Mouse (Mus musculus) intestine, embryonic 16.5 days (tissue): ENCODE results near the gene Fra10ac1. TPM values are rescaled to one million over a fixed set of nuclear protein-coding genes. Genes with fewer than 3 reads are reported as not detected.

Source experiments
- ATAC-seq: fragments of 200-750 bp; cut with Nextera tagmentation; 2 replicates; pipeline ENCODE4 v1.8.0; 2017; ENCODE audit warnings: moderate TSS enrichment, moderate library complexity
- H3K27ac ChIP-seq: fragments of 300-500 bp; sonication (generic); 2 replicates; pipeline ENCODE4 v1.5.1; 2014; ENCODE audit warnings: mild to moderate bottlenecking, low read length
- H3K27me3 ChIP-seq: fragments of 300-500 bp; sonication (generic); replicated peaks from 2 replicates; pipeline ENCODE4 v1.6.1; 2014; ENCODE audit warnings: low read length, control low read depth, mixed read lengths; ENCODE audit not compliant: control insufficient read depth, insufficient read depth
- H3K36me3 ChIP-seq: fragments of 300-500 bp; sonication (generic); 2 replicates; pipeline ENCODE4 v1.6.1; 2014; ENCODE audit warnings: low read length, control low read depth; ENCODE audit not compliant: control insufficient read depth, insufficient read depth
- H3K4me1 ChIP-seq: fragments of 300-500 bp; sonication (generic); 2 replicates; pipeline ENCODE4 v1.6.1; 2014; ENCODE audit warnings: low read length, control low read depth, mixed read lengths; ENCODE audit not compliant: control insufficient read depth, insufficient read depth
- H3K4me2 ChIP-seq: fragments of 300-500 bp; sonication (generic); 2 replicates; pipeline ENCODE4 v1.6.1; 2014; ENCODE audit warnings: low read depth, low read length, control low read depth
- H3K4me3 ChIP-seq: fragments of 300-500 bp; sonication (generic); 2 replicates; pipeline ENCODE4 v1.5.1; 2014; ENCODE audit warnings: mild to moderate bottlenecking, low read length
- H3K9ac ChIP-seq: fragments of 300-500 bp; sonication (generic); 2 replicates; pipeline ENCODE4 v1.6.1; 2014; ENCODE audit warnings: low read depth, low read length
- H3K9me3 ChIP-seq: fragments of 300-500 bp; sonication (generic); 2 replicates; pipeline ENCODE4 v1.6.1; 2016; ENCODE audit warnings: low read length, control low read depth; ENCODE audit not compliant: control insufficient read depth
- WGBS: fragments of 180-500 bp; shearing (Covaris S2); extraction: QIAGEN DNeasy Blood & Tissue Kit; methylation state at CpG from one replicate; pipeline ENCODE4 v1.1.7; 2014; 5-methylcytosine and 5-hydroxymethylcytosine counted together
- polyA plus RNA-seq: library from polyadenylated mRNA; unstranded; fragments of >200 nt; fragmentation: Nextera tagmentation; extraction: Ambion mirVana; gene quantifications from 2 replicates; pipeline ENCODE4 v1.2.1, GENCODE M21; 2015

Gene Fra10ac1
- polyA plus RNA-seq, 1 experiment from 2014 or later, result 33.6 TPM

GRCm38 (mm10) chr19:38237834-38238212 lies 13.9 kb upstream of the Fra10ac1 start:
- no peak overlapping the region for H3K27ac ChIP-seq
- H3K27me3 ChIP-seq, result no peaks in the 10 kb centered on the region
- peaks cover 4% of the 10 kb centered on the region; the same call in 1 of the 2 replicates for H3K4me1 ChIP-seq
- peak; percentile 27 for ATAC-seq
- H3K4me2 ChIP-seq, result no peak overlapping the region
- H3K9me3 ChIP-seq, result no peaks in the 10 kb centered on the region
- H3K4me3 ChIP-seq, result no peak overlapping the region
- H3K36me3 ChIP-seq, result no peaks in the 10 kb centered on the region
- 55% methylated on average over 3 of the region's 3 CpGs for WGBS
- no peak overlapping the region for H3K9ac ChIP-seq

- H3K27ac ChIP-seq, result no peak overlapping the region
- 70% methylated on average over 5 of the region's 5 CpGs for WGBS
- no peaks in the 10 kb centered on the region for H3K9me3 ChIP-seq
- peaks cover 4% of the 10 kb centered on the region; the same call in 1 of the 2 replicates for H3K4me1 ChIP-seq
- H3K4me2 ChIP-seq, result no peak overlapping the region
- H3K27me3 ChIP-seq, result no peaks in the 10 kb centered on the region
- no peak for ATAC-seq
- no peak overlapping the region for H3K9ac ChIP-seq
- no peak overlapping the region for H3K4me3 ChIP-seq
- no peaks in the 10 kb centered on the region for H3K36me3 ChIP-seq
Measured at GRCm38 (mm10) chr19:38236526-38236925, 12.6 kb upstream of the Fra10ac1 start.

- Histone ChIP-seq H3K4me1 (no peaks in the 10 kb centered on the region), H3K27ac (no peak overlapping the region), H3K27me3 (no peaks in the 10 kb centered on the region), H3K4me2 (no peak overlapping the region), H3K9ac (no peak overlapping the region), H3K9me3 (no peaks in the 10 kb centered on the region; the same call in 1 of the 2 replicates), H3K4me3 (no peak overlapping the region), H3K36me3 (no peaks in the 10 kb centered on the region)
- WGBS, result 11% methylated on average over 4 of the region's 4 CpGs
- ATAC-seq, result no peak
Measured at GRCm38 (mm10) chr19:38232516-38232915, 8.6 kb upstream of the Fra10ac1 start.

DNA sequence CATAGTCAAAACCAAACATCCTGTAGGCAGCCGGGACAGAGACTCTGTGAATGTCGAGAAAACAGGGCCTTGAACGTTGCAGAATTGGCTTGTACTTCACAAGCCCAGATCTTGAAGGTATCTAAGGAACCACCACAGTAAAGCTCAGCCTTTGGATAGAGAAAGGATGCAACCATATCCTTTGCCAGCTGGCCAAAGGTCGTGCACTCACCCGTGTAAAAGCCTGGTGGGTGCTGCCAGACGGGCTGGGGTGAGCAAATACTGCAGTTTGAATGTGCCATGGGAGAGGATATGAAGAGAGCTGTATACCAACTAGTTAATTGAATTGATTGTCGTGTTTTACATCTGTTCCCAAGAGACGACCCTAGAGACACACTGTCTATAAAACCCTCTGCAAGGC lies 8.1 kb upstream of the Fra10ac1 start:
- Histone ChIP-seq H3K4me1 (no peaks in the 10 kb centered on the region), H3K27me3 (no peaks in the 10 kb centered on the region), H3K9ac (no peak overlapping the region), H3K36me3 (no peaks in the 10 kb centered on the region), H3K9me3 (no peaks in the 10 kb centered on the region; the same call in 1 of the 2 replicates), H3K4me2 (no peak overlapping the region), H3K27ac (no peak overlapping the region), H3K4me3 (no peak overlapping the region)
- no peak for ATAC-seq
- 34% methylated on average over 8 of the region's 8 CpGs for WGBS

GRCm38 (mm10) chr19:38228699-38229098 lies 4.7 kb upstream of the Fra10ac1 start:
- H3K4me1 ChIP-seq, result no peaks in the 10 kb centered on the region
- 54% methylated on average over 2 of the region's 2 CpGs for WGBS
- H3K9ac ChIP-seq, result no peak overlapping the region
- no peak overlapping the region for H3K4me2 ChIP-seq
- H3K9me3 ChIP-seq, result no peaks in the 10 kb centered on the region; the same call in 1 of the 2 replicates
- no peaks in the 10 kb centered on the region for H3K36me3 ChIP-seq
- no peak for ATAC-seq
- H3K27ac ChIP-seq, result no peak overlapping the region
- no peaks in the 10 kb centered on the region for H3K27me3 ChIP-seq
- H3K4me3 ChIP-seq, result no peak overlapping the region

DNA sequence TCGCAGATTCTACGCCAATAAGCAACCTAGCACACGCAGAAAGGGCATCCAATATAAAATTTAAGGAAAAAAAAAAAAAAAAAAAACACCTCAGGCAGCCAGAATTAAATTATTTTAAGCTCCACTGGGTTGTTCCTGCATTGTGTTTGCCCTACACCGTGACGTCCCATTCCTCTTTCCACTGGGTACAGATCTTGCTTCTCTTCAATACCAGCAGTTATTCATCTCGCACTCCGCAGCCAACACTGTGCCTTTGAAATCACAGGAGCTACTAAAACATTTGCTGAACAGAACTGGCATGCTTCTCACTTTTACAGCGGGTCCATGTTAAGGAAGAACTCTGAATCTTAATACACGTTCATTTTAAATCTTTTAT lies 717 bp upstream of the Fra10ac1 start:
- Histone ChIP-seq H3K4me2 (peak overlapping the region; percentile 89), H3K27ac (no peak overlapping the region; the same call in 1 of the 2 replicates), H3K9me3 (no peaks in the 10 kb centered on the region; the same call in 1 of the 2 replicates), H3K4me1 (0 out of 2 replicates have a peak, but pooled peaks cover 6% of the 10 kb centered on the region), H3K4me3 (peak overlapping the region; percentile 81), H3K27me3 (no peaks in the 10 kb centered on the region), H3K9ac (peak overlapping the region; percentile 84), H3K36me3 (no peaks in the 10 kb centered on the region)
- WGBS, result 17% methylated on average over 9 of the region's 9 CpGs
- ATAC-seq, result no peak

- H3K4me1 ChIP-seq, result 0 out of 2 replicates have a peak, but pooled peaks cover 6% of the 10 kb centered on the region
Measured at GRCm38 (mm10) chr19:38223356-38223904, 526 bp downstream of the Fra10ac1 start.

DNA sequence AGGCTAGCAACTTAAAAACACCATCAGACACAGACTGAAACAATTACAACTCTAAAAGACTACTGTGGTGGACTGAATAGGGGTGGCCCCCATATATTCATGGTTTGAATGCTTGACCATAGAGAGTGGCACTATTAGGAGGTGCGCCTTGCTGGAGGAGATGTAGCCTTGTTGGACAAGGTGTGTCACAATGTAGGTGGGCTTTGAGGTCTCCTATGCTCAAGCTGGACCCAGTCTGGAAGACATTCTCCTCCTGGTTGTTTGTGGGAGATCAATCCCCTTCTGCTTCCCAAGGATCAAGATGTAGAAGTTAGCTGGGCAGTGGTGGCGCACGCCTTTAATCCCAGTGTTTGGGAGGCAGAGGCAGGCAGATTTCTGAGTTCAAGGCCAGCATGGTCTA lies 6.3 kb downstream of the Fra10ac1 start:
- Histone ChIP-seq H3K36me3 (peaks cover 6% of the 10 kb centered on the region; the same call in 1 of the 2 replicates), H3K4me2 (no peak overlapping the region), H3K27ac (no peak overlapping the region), H3K9me3 (no peaks in the 10 kb centered on the region), H3K27me3 (no peaks in the 10 kb centered on the region), H3K9ac (no peak overlapping the region), H3K4me3 (no peak overlapping the region), H3K4me1 (0 out of 2 replicates have a peak, but pooled peaks cover under 1% of the 10 kb centered on the region)
- WGBS, result 100% methylated on average over 3 of the region's 3 CpGs
- ATAC-seq, result no peak

More at GRCm38 (mm10) chr19:38223356-38223904, 526 bp downstream of the Fra10ac1 start:
- H3K9me3 ChIP-seq, result no peaks in the 10 kb centered on the region
- no peaks in the 10 kb centered on the region for H3K27me3 ChIP-seq
- H3K27ac ChIP-seq, result peak overlapping the region; percentile 88
- H3K36me3 ChIP-seq, result no peaks in the 10 kb centered on the region
- peak overlapping the region; percentile 81 for H3K4me3 ChIP-seq
- peak overlapping the region; percentile 89 for H3K4me2 ChIP-seq
- ATAC-seq, result peak; percentile 62
- H3K9ac ChIP-seq, result peak overlapping the region; percentile 84
- 7% methylated on average over 12 of the region's 12 CpGs for WGBS

DNA sequence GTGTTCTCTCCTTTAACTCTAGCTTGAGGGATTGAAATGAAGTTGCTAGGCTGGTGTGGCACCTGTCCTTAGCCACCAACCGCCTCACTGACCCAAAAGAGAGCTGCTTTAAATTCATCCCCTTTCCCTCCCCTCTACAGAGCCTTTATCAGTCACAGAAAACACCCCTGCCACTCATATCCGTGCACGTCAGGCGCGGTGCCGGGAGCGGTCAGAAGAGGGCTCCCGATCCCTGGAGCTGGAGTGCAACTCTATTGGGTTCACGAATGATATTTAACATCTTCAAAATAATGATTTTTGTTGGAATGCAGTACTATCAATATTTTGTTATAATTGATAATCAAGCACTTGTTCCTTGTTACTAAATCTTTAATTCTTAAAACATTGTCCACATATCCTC lies 17.3 kb downstream of the Fra10ac1 start:
- H3K27ac ChIP-seq, result no peak overlapping the region
- no peaks in the 10 kb centered on the region for H3K4me1 ChIP-seq
- H3K36me3 ChIP-seq, result peaks cover 9% of the 10 kb centered on the region
- no peak for ATAC-seq
- H3K4me2 ChIP-seq, result no peak overlapping the region
- H3K4me3 ChIP-seq, result no peak overlapping the region
- no peaks in the 10 kb centered on the region for H3K27me3 ChIP-seq
- WGBS, result 55% methylated on average over 9 of the region's 9 CpGs
- H3K9me3 ChIP-seq, result no peaks in the 10 kb centered on the region
- no peak overlapping the region for H3K9ac ChIP-seq

- H3K4me1 ChIP-seq, result no peaks in the 10 kb centered on the region
- no peak overlapping the region for H3K4me3 ChIP-seq
- H3K27me3 ChIP-seq, result no peaks in the 10 kb centered on the region
- 80% methylated on average over 5 of the region's 5 CpGs for WGBS
- no peak overlapping the region for H3K4me2 ChIP-seq
- H3K9me3 ChIP-seq, result no peaks in the 10 kb centered on the region
- H3K9ac ChIP-seq, result no peak overlapping the region
- no peak overlapping the region for H3K27ac ChIP-seq
- ATAC-seq, result no peak
- H3K36me3 ChIP-seq, result peaks cover 11% of the 10 kb centered on the region
Measured at GRCm38 (mm10) chr19:38198731-38199130, 25.2 kb downstream of the Fra10ac1 start.
